Mouse (Mus musculus) kidney, postnatal 0 days (tissue): ENCODE results near the gene AW822073. TPM values are rescaled to one million over a fixed set of nuclear protein-coding genes. Genes with fewer than 3 reads are reported as not detected.

Experiments
- ATAC-seq: fragments of 200-750 bp; cut with Nextera tagmentation; replicated peaks from 2 replicates; pipeline ENCODE4 v1.8.0; 2017; ENCODE audit warnings: low read depth, moderate number of reproducible peaks, moderate TSS enrichment, moderate library complexity; ENCODE audit not compliant: low FRiP score
- DNase-seq: peaks from one replicate; pipeline ENCODE4 v3.0.0-alpha.2; 2016; ENCODE audit warnings: low spot score
- H3K27ac ChIP-seq: fragments of 300-500 bp; sonication (generic); 2 replicates; pipeline ENCODE4 v1.5.1; 2014; ENCODE audit warnings: mild to moderate bottlenecking
- H3K27me3 ChIP-seq: fragments of 300-500 bp; sonication (generic); 2 replicates; pipeline ENCODE4 v1.6.1; 2014; ENCODE audit warnings: low read length, mixed read lengths; ENCODE audit not compliant: insufficient read depth
- H3K36me3 ChIP-seq: fragments of 300-500 bp; sonication (generic); 2 replicates; pipeline ENCODE4 v1.6.1; 2014; ENCODE audit warnings: low read length, mixed read lengths; ENCODE audit not compliant: insufficient read depth
- H3K4me1 ChIP-seq: fragments of 300-500 bp; sonication (generic); replicated peaks from 2 replicates; pipeline ENCODE4 v1.6.1; 2014; ENCODE audit warnings: antibody characterized with exemption, low read length, mixed read lengths; ENCODE audit not compliant: insufficient read depth
- H3K4me2 ChIP-seq: fragments of 300-500 bp; sonication (generic); 2 replicates; pipeline ENCODE4 v1.6.1; 2014; ENCODE audit warnings: mild to moderate bottlenecking, low read length, moderate library complexity, mixed read lengths
- H3K4me3 ChIP-seq: fragments of 300-500 bp; sonication (generic); replicated peaks from 2 replicates; pipeline ENCODE4 v1.5.1; 2014; ENCODE audit warnings: low read depth, low read length
- H3K9ac ChIP-seq: fragments of 300-500 bp; sonication (generic); 2 replicates; pipeline ENCODE4 v1.6.1; 2014; ENCODE audit warnings: low read depth, low read length
- H3K9me3 ChIP-seq: fragments of 300-500 bp; sonication (generic); replicated peaks from 2 replicates; pipeline ENCODE4 v1.6.1; 2016; ENCODE audit warnings: low read length, inconsistent platforms, mixed read lengths
- CTCF ChIP-seq: IDR thresholded peaks from 2 replicates; pipeline ENCODE4 v1.5.1; 2016; ENCODE audit warnings: antibody characterized with exemption, low read depth, mild to moderate bottlenecking, moderate library complexity
- WGBS: fragments of 180-500 bp; shearing (Covaris S2); extraction: QIAGEN DNeasy Blood & Tissue Kit; methylation state at CpG from one replicate; pipeline ENCODE4 v1.1.7; 2014; 5-methylcytosine and 5-hydroxymethylcytosine counted together
- polyA plus RNA-seq: library from polyadenylated mRNA; unstranded; fragments of >200 nt; fragmentation: Nextera tagmentation; extraction: Ambion mirVana; gene quantifications from 2 replicates; pipeline ENCODE4 v1.2.1, GENCODE M21; 2015

AW822073 gene
- polyA plus RNA-seq, 1 experiment from 2014 or later, result not detected

DNA sequence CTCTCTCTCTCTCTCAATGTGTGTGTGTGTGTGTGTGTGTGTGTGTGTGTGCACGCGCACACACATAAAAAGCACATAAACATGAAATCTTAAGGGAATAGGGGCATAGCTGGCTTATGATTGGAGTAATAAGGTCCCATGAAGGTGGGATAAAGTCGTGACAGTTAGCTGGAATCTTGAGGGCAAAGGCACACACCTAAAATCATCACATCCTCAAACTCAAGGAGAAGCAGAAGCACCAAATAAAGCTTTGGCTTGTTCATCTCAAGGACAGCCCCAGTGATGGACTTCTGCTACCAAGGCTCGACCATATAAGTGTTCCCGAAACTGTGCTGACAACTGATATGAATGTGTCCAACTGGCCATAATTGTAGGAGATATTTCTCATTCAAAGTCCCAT, 9.8 kb downstream of the AW822073 start:
- DNase-seq (no peak), ATAC-seq (no peak)
- H3K9ac ChIP-seq, result no peak overlapping the region
- WGBS, result 76% methylated on average over 5 of the region's 5 CpGs
- H3K27me3 ChIP-seq, result no peaks in the 10 kb centered on the region
- TF ChIP-seq CTCF, result no peak
- no peak overlapping the region for H3K4me2 ChIP-seq
- H3K9me3 ChIP-seq, result no peaks in the 10 kb centered on the region
- no peak overlapping the region for H3K4me3 ChIP-seq
- no peak overlapping the region for H3K27ac ChIP-seq
- no peaks in the 10 kb centered on the region for H3K4me1 ChIP-seq
- no peaks in the 10 kb centered on the region for H3K36me3 ChIP-seq

DNA sequence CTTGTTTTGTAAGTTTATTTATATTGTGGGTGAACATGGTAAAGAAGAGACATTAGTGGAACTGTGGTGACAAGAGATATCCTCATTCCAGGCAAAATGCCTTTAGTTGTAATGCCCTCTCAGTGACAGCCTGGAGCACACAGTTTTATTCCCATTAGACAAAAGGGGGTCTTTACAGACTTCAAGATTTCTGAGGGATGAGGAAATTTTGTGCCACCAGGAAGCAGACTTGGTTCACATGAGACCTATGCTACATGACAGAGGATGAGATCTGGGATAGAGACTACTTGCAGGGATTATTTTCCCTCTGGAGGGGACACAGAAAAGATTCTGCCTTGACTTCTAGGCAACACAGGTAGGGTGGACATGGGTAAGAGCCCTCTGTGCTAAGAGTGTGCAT, 10.2 kb downstream of the AW822073 start:
- Histone ChIP-seq H3K36me3 (no peaks in the 10 kb centered on the region), H3K4me2 (no peak overlapping the region), H3K4me3 (no peak overlapping the region), H3K9me3 (no peaks in the 10 kb centered on the region), H3K27ac (no peak overlapping the region), H3K9ac (no peak overlapping the region), H3K4me1 (no peaks in the 10 kb centered on the region), H3K27me3 (no peaks in the 10 kb centered on the region)
- no peak for TF ChIP-seq CTCF
- no peak for ATAC-seq
- DNase-seq, result no peak

DNA sequence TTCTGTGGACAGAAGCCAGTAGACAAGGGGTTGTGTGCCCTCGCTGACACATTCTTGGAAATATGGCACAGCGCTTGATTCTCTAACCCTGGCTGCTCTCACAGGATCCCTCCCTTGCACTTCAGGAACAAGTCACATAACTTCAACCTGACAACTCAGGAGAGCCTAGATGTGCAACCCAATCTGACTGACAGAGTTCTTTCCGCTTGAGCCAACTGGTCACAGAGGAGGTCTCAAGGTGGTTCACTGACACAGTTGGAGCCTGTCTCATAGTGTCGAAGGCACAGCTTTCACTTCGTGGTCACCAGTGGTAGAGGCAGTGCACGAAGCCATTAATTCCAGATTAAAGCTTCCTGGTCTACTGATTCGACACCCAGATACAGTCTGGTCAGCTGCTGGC, 12.5 kb downstream of the AW822073 start:
- DNase-seq (no peak), ATAC-seq (no peak)
- Histone ChIP-seq H3K36me3 (no peaks in the 10 kb centered on the region), H3K27me3 (no peaks in the 10 kb centered on the region), H3K4me2 (no peak overlapping the region), H3K4me1 (no peaks in the 10 kb centered on the region), H3K4me3 (no peak overlapping the region), H3K27ac (no peak overlapping the region), H3K9me3 (no peaks in the 10 kb centered on the region), H3K9ac (no peak overlapping the region)
- TF ChIP-seq CTCF, result no peak
- 73% methylated on average over 7 of the region's 7 CpGs for WGBS

DNA sequence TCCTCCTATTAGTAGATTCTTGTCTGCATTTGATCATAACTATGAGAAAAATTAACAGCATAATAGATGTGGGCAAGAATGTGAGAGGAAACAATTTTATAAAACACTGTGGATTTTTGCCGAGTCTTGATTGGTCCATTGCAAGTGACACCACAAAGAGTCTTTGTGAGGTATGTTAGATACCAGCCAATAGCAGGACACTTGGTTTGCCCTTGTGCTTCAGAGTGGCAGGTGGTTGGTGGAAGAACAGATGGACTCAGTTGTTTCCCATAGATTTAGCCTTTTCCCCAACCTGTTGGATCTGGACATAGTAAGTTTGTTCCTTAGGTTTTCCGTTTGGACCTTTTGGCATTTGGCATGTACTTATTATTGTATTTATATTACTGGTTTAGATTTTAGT, 13.5 kb downstream of the AW822073 start:
- no peak for DNase-seq
- no peak for ATAC-seq

DNA sequence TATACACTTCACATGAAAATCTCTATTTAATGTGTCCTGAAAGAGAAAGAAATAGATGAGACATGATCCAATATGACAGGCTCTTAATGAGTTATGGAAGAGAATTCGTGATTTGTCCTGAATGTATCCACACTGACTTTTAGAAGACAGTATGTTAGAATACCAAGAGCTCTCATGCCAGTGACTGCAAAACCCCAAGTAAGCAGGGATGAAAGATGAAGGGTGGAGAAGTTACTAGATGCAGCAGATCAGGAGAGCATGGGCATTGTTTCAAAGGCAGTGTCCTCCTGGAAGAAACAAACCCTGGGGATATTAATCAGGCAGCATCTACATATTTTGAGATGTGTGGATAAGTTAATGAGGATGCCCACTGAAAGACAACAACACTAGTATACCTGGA, 14.2 kb downstream of the AW822073 start:
- no peaks in the 10 kb centered on the region for H3K4me1 ChIP-seq
- no peak for ATAC-seq
- H3K9me3 ChIP-seq, result no peaks in the 10 kb centered on the region
- H3K9ac ChIP-seq, result no peak overlapping the region
- no peak for TF ChIP-seq CTCF
- no peak overlapping the region for H3K4me3 ChIP-seq
- no peak overlapping the region for H3K4me2 ChIP-seq
- H3K36me3 ChIP-seq, result no peaks in the 10 kb centered on the region
- no peaks in the 10 kb centered on the region for H3K27me3 ChIP-seq
- H3K27ac ChIP-seq, result no peak overlapping the region
- WGBS, result 64% methylated on average over 1 of the region's 1 CpGs
- DNase-seq, result no peak

More for the DNA sequence above, 13.5 kb downstream of the AW822073 start:
- Histone ChIP-seq H3K27ac (no peak overlapping the region), H3K36me3 (no peaks in the 10 kb centered on the region), H3K4me3 (no peak overlapping the region), H3K9ac (no peak overlapping the region), H3K4me2 (no peak overlapping the region), H3K9me3 (no peaks in the 10 kb centered on the region), H3K4me1 (no peaks in the 10 kb centered on the region), H3K27me3 (no peaks in the 10 kb centered on the region)
- 93% methylated on average over 2 of the region's 2 CpGs for WGBS
- no peak for TF ChIP-seq CTCF

DNA sequence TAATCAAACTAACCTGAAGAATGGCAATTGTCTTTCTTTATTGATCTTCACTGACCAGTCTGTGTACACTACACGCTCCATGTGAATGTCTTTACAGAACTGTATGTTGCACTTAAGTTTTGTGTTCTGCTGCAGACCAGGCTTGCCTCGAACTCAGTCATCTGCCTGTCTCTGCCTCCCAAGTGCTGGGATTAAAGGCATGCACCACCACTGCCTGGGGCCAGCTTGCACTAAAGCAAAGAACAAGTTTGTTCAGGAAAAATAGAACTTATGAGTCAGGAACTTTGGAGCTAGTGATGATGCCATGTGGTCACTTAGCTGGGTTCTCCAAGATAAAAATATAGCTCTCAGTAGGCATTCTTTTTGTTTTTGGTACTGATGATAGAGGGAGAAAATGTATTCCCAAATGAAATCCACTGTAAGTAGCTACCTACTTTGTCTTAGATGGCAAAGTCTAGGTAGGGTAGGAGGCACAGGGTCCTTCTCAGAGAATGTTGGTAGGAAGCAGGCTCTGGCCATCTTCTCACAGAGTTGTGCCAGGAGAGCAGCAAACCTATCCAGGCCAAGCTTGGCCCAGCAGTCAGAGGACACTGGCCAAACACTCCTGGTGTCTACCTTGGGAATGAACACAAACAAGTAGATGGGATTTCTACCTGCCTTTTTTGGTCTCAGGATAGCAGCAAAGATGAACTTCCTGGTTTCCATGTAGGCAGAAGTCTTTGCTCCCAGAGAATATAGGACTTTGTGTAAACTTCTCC, 14.8 kb downstream of the AW822073 start:
- no peaks in the 10 kb centered on the region for H3K9me3 ChIP-seq
- no peak overlapping the region for H3K27ac ChIP-seq
- H3K9ac ChIP-seq, result no peak overlapping the region
- 75% methylated on average over 2 of the region's 2 CpGs for WGBS
- ATAC-seq (no peak), DNase-seq (no peak)
- no peak overlapping the region for H3K4me2 ChIP-seq
- H3K27me3 ChIP-seq, result no peaks in the 10 kb centered on the region
- no peaks in the 10 kb centered on the region for H3K36me3 ChIP-seq
- no peaks in the 10 kb centered on the region for H3K4me1 ChIP-seq
- no peak overlapping the region for H3K4me3 ChIP-seq
- TF ChIP-seq CTCF, result no peak
